Mouse (Mus musculus) CH12.LX (cell line): ENCODE data around the gene Kcnh4.

Experiments used
- CTCF ChIP-seq, 2 experiments: IDR thresholded peaks in 1 of 2; conservative IDR thresholded peaks in 1 of 2; 2 replicates each; pipeline ENCODE4 v1.5.1; 2011 to 2012; ENCODE audit warnings: low read depth in 2 of 2, low read length in 2 of 2, improper control_type of control experiment in 1 of 2, inconsistent platforms in 1 of 2, mild to moderate bottlenecking in 1 of 2, moderate library complexity in 1 of 2
- E2F4 ChIP-seq: IDR thresholded peaks from 2 replicates; pipeline ENCODE4 v1.6.1; 2011; ENCODE audit warnings: low read depth, low read length, improper control_type of control experiment; ENCODE audit not compliant: insufficient replicate concordance
- GABPA ChIP-seq: IDR thresholded peaks from 2 replicates; pipeline ENCODE4 v1.6.1; 2012; ENCODE audit warnings: low read depth, low read length, improper control_type of control experiment, inconsistent platforms; ENCODE audit not compliant: insufficient replicate concordance
- JUN ChIP-seq: IDR thresholded peaks from 2 replicates; pipeline ENCODE4 v1.6.1; 2011; ENCODE audit warnings: low read depth, mild to moderate bottlenecking, low read length, improper control_type of control experiment, moderate library complexity; ENCODE audit not compliant: insufficient read depth
- MAX ChIP-seq: IDR thresholded peaks from 2 replicates; pipeline ENCODE4 v1.6.1; 2011; ENCODE audit warnings: low read length, improper control_type of control experiment
- MYC ChIP-seq: IDR thresholded peaks from 2 replicates; pipeline ENCODE4 v1.6.1; 2011; ENCODE audit warnings: low read depth, mild to moderate bottlenecking, improper control_type of control experiment, low read length
- POLR2A ChIP-seq: IDR thresholded peaks from 2 replicates; pipeline ENCODE4 v1.6.1; 2011; ENCODE audit warnings: low read depth, mild to moderate bottlenecking, improper control_type of control experiment, low read length

GRCm38 (mm10) chr11:100703851-100704531 lies 55.8 kb downstream of the Kcnh4 start, which contains the start of gene Dhx58:
- TF ChIP-seq POLR2A (peak; percentile 44; the same call in 1 of the 2 replicates), CTCF (conservative IDR thresholded peaks at IDR 0.05 in 1 of 2, IDR thresholded peaks at IDR 0.05 in 1 of 2; ENCODE audit: low read depth in 2 of 2, low read length in 2 of 2) (no peak), MAX (no peak), GABPA (no peak), MYC (no peak), E2F4 (no peak), JUN (peak; percentile 34; the same call in 1 of the 2 replicates)
